Mouse (Mus musculus) right cerebral cortex, adult 2 months (tissue): Measurements from ENCODE around the gene Adra2c.

Experiments
- DNase-seq, 2 experiments: peaks; one replicate each; pipeline ENCODE4 v3.0.0; 2021 to 2022; ENCODE audit warnings: low spot score in 2 of 2

Adra2c gene

GRCm38 (mm10) chr5:35311738-35312250 is 33.7 kb downstream of the Adra2c start:
- no peak for DNase-seq

GRCm38 (mm10) chr5:35313231-35313821 is 35.2 kb downstream of the Adra2c start:
- peak; percentile 76 to 78 for DNase-seq

DNA sequence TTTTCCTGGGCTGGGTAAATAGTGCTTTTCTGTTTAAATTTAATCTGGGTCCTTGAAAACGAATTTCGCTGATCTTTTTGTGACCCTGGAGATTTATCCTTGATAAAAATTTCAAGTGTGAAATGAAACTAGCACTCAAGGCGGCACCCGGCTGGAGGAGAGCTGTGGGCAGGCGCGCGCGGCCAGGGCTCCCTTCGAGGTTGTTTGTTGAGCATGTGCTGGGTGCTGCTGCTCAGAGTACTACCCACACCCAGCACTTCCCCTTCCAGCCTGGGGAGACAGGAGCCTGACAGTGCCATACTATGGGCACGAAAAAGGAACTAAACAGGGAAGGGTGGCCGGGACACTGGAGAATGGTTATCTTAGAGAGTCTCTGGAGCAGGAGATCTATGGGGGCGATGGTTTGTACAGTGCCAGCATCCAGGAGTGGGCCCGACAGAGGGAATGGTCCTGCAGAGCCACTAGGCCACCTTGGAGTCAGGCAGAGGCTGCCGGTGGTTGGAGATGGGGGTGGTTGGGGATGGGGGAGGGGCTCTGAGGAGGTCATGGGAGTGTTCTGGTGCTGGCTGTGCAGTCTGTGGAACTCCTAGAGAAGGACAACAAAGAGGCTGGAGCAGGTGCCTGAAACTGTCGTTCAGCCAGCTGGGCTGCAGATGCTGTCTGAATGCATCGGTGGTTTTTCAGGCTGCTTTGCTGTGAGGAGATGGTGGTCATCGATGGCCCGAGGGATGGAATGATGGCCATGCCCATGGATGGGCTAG is 35.9 kb downstream of the Adra2c start:
- DNase-seq, result peak; percentile 57 to 63

DNA sequence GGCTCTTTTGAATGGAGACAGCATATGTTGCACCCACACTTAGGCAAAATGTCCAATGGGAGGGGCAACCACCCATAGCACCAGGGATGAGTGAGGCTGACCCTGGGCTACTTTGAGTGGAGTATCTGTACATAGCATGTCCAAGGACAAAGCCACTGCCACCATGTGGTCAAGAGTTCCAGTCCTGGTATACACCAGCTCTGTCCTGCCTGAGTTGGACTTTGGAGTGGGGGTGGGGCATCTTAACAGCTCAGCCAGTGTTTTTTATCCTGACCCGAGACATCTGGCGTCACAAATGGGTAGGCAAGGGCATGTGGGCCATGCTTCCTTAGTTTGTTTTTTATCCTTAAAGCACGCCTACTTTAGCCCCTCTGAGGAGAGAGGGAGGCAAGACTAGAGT is 36.5 kb downstream of the Adra2c start:
- no peak for DNase-seq

- DNase-seq, result no peak
These were observed 37.1 kb downstream of the Adra2c start for GRCm38 (mm10) chr5:35315204-35315603.

- no peak for DNase-seq
These were observed 42.5 kb downstream of the Adra2c start for GRCm38 (mm10) chr5:35320650-35321049.

- peak; percentile 47 to 65 for DNase-seq
These were observed 52.7 kb downstream of the Adra2c start for GRCm38 (mm10) chr5:35330822-35331221.
